Mouse (Mus musculus): ENCODE measurements around the gene Tle2. TPM values are rescaled to one million over a fixed set of nuclear protein-coding genes. Genes with fewer than 3 reads are reported as not detected.

Tle2 gene
- polyA plus RNA-seq, 1 experiment from 2014 or later, result 54.8 TPM

GRCm38 (mm10) chr10:81604019-81604967, 29.9 kb downstream of the Tle2 start:
- 83% methylated on average over 12 of the region's 12 CpGs for WGBS
- no peak overlapping the region for H3K27ac ChIP-seq (ENCODE audit: low read length)
- H3K4me1 ChIP-seq (ENCODE audit: control insufficient read depth, insufficient read depth, low read length), result peaks cover 25% of the 10 kb centered on the region
- peaks cover 7% of the 10 kb centered on the region; the same call in 1 of the 2 replicates for H3K27me3 ChIP-seq (ENCODE audit: control insufficient read depth, insufficient read depth, low read depth, low read length)
- peak; percentile 3; the same call in 1 of the 2 replicates for ATAC-seq
- H3K9me3 ChIP-seq (replicated peaks; ENCODE audit: control insufficient read depth, low read length, poor library complexity, severe bottlenecking), result no peaks in the 10 kb centered on the region
- no peak overlapping the region for H3K9ac ChIP-seq (ENCODE audit: low read depth, low read length)
- H3K4me3 ChIP-seq (ENCODE audit: low read depth, low read length), result no peak overlapping the region
- peak overlapping the region; percentile 16 for H3K4me2 ChIP-seq (ENCODE audit: low read length)
- H3K36me3 ChIP-seq (ENCODE audit: control insufficient read depth, insufficient read depth, low read length), result no peaks in the 10 kb centered on the region

GRCm38 (mm10) chr10:81604968-81605665, 30.8 kb downstream of the Tle2 start:
- peaks cover 25% of the 10 kb centered on the region for H3K4me1 ChIP-seq (ENCODE audit: control insufficient read depth, insufficient read depth, low read length)
- peaks cover 4% of the 10 kb centered on the region; the same call in 1 of the 2 replicates for H3K27me3 ChIP-seq (ENCODE audit: control insufficient read depth, insufficient read depth, low read depth, low read length)
- H3K9me3 ChIP-seq (replicated peaks; ENCODE audit: control insufficient read depth, low read length, poor library complexity, severe bottlenecking), result no peaks in the 10 kb centered on the region
- peak overlapping the region; percentile 58 for H3K4me3 ChIP-seq (ENCODE audit: low read depth, low read length)
- peak overlapping the region; percentile 81 for H3K27ac ChIP-seq (ENCODE audit: low read length)
- no peaks in the 10 kb centered on the region for H3K36me3 ChIP-seq (ENCODE audit: control insufficient read depth, insufficient read depth, low read length)
- peak; percentile 38 for ATAC-seq
- peak overlapping the region; percentile 53 for H3K4me2 ChIP-seq (ENCODE audit: low read length)
- 20% methylated on average over 29 of the region's 29 CpGs for WGBS
- 0 out of 2 replicates have a peak overlapping the region, but pooled peaks have one; percentile 53 for H3K9ac ChIP-seq (ENCODE audit: low read depth, low read length)

- peak overlapping the region; percentile 58 for H3K4me3 ChIP-seq (ENCODE audit: low read depth, low read length)
- H3K9ac ChIP-seq (ENCODE audit: low read depth, low read length), result peak overlapping the region; percentile 53; the same call in 1 of the 2 replicates
- peaks cover 23% of the 10 kb centered on the region for H3K4me1 ChIP-seq (ENCODE audit: control insufficient read depth, insufficient read depth, low read length)
- no peaks in the 10 kb centered on the region for H3K9me3 ChIP-seq (replicated peaks; ENCODE audit: control insufficient read depth, low read length, poor library complexity, severe bottlenecking)
- H3K4me2 ChIP-seq (ENCODE audit: low read length), result peak overlapping the region; percentile 53
- H3K36me3 ChIP-seq (ENCODE audit: control insufficient read depth, insufficient read depth, low read length), result no peaks in the 10 kb centered on the region
- 2% methylated on average over 14 of the region's 14 CpGs for WGBS
- peak; percentile 33 for ATAC-seq
- peak overlapping the region; percentile 81 for H3K27ac ChIP-seq (ENCODE audit: low read length)
- peaks cover 3% of the 10 kb centered on the region; the same call in 1 of the 2 replicates for H3K27me3 ChIP-seq (ENCODE audit: control insufficient read depth, insufficient read depth, low read depth, low read length)
These were observed 31.3 kb downstream of the Tle2 start for GRCm38 (mm10) chr10:81605666-81605973.

- H3K27me3 ChIP-seq (ENCODE audit: control insufficient read depth, insufficient read depth, low read depth, low read length), result peaks cover 3% of the 10 kb centered on the region; the same call in 1 of the 2 replicates
- H3K4me1 ChIP-seq (ENCODE audit: control insufficient read depth, insufficient read depth, low read length), result peaks cover 19% of the 10 kb centered on the region
- under 1% methylated on average over 39 of the region's 39 CpGs for WGBS
- ATAC-seq, result peak; percentile 89
- no peaks in the 10 kb centered on the region for H3K9me3 ChIP-seq (replicated peaks; ENCODE audit: control insufficient read depth, low read length, poor library complexity, severe bottlenecking)
- H3K4me3 ChIP-seq (ENCODE audit: low read depth, low read length), result peak within 1 kb of the TSS; percentile 58
- peak within 1 kb of the TSS; percentile 92 for H3K4me2 ChIP-seq (ENCODE audit: low read length)
- H3K9ac ChIP-seq (ENCODE audit: low read depth, low read length), result peak within 1 kb of the TSS; percentile 81
- H3K36me3 ChIP-seq (ENCODE audit: control insufficient read depth, insufficient read depth, low read length), result no peaks in the 10 kb centered on the region
- H3K27ac ChIP-seq (ENCODE audit: low read length), result peak within 1 kb of the TSS; percentile 90
These were observed 31.8 kb downstream of the Tle2 start, which contains the start of gene BC025920 for GRCm38 (mm10) chr10:81605974-81606751. BC025920 (plus strand) TSS chr10:81606270.

DNA sequence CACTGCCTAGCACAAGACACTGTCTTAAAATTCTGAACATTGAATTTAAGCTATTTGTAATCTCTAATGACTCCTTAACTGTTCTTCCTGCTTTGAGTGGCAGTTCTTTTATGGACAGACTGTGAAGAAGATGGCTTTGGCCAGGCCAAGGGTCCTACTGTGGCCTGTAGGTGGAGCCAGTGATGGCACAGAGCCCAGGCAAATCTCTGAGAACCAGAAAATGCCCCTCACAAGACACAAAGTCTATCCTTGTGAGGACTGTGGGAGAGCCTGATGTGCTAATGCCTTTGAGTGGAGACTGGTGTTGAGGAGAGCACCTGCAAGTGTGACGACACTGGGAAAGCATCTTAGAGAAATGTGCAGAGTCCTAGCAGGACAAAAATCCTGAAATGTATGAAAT, 33.9 kb downstream of the Tle2 start:
- Histone ChIP-seq H3K36me3 (ENCODE audit: control insufficient read depth, insufficient read depth, low read length) (no peaks in the 10 kb centered on the region), H3K9me3 (replicated peaks; ENCODE audit: control insufficient read depth, low read length, poor library complexity, severe bottlenecking) (no peaks in the 10 kb centered on the region), H3K4me1 (ENCODE audit: control insufficient read depth, insufficient read depth, low read length) (peaks cover 8% of the 10 kb centered on the region), H3K9ac (ENCODE audit: low read depth, low read length) (no peak overlapping the region), H3K4me3 (ENCODE audit: low read depth, low read length) (no peak overlapping the region), H3K27me3 (ENCODE audit: control insufficient read depth, insufficient read depth, low read depth, low read length) (no peaks in the 10 kb centered on the region), H3K27ac (ENCODE audit: low read length) (no peak overlapping the region), H3K4me2 (ENCODE audit: low read length) (no peak overlapping the region)
- WGBS, result 88% methylated on average over 1 of the region's 1 CpGs
- no peak for ATAC-seq

DNA sequence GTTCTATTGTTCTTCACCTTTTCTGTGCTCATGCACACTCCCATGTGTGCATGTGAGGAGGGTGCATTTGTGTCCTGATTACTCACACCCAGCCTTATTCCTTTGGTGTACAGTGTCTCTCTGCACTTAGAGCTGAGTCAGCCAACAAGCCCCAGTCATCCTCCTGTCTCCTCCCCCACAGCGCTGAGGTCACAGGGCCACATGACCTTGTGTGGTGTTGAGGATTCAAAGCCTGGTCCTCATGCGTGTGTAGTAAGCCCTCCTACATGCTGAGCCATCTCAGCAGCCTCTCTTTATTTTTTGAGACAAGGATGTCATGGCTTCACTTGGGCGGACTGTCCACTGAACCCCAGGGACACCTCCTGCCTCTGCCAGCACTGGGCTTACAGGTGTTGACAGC, 38.4 kb downstream of the Tle2 start:
- no peak for ATAC-seq
- H3K27ac ChIP-seq (ENCODE audit: low read length), result no peak overlapping the region
- no peaks in the 10 kb centered on the region for H3K36me3 ChIP-seq (ENCODE audit: control insufficient read depth, insufficient read depth, low read length)
- no peak overlapping the region for H3K4me2 ChIP-seq (ENCODE audit: low read length)
- 70% methylated on average over 3 of the region's 3 CpGs for WGBS
- H3K9me3 ChIP-seq (replicated peaks; ENCODE audit: control insufficient read depth, low read length, poor library complexity, severe bottlenecking), result no peaks in the 10 kb centered on the region
- no peaks in the 10 kb centered on the region for H3K27me3 ChIP-seq (ENCODE audit: control insufficient read depth, insufficient read depth, low read depth, low read length)
- H3K9ac ChIP-seq (ENCODE audit: low read depth, low read length), result no peak overlapping the region
- H3K4me3 ChIP-seq (ENCODE audit: low read depth, low read length), result no peak overlapping the region
- H3K4me1 ChIP-seq (ENCODE audit: control insufficient read depth, insufficient read depth, low read length), result no peaks in the 10 kb centered on the region

DNA sequence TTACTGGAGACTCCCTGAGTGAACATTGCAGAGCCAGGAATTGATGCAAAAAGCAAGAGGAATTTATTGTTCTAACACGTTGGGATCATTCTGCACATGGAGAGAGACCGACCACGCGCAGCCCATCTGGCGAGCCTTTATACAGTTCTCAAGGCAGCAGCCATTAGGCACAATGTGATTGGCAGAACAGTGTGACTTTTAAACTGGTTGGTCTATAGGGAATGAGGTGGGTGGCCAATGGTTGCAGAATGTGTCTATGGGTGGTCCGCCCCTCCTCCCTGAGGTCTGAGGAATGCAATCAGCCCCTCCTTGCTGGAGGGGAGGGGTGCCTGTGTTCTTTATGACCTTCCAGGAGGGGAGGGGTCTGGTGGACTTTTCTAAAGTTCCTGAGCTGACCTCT, 41.1 kb downstream of the Tle2 start:
- ATAC-seq, result no peak
- Histone ChIP-seq H3K9ac (ENCODE audit: low read depth, low read length) (no peak overlapping the region), H3K4me1 (ENCODE audit: control insufficient read depth, insufficient read depth, low read length) (no peaks in the 10 kb centered on the region), H3K4me3 (ENCODE audit: low read depth, low read length) (no peak overlapping the region), H3K9me3 (replicated peaks; ENCODE audit: control insufficient read depth, low read length, poor library complexity, severe bottlenecking) (no peaks in the 10 kb centered on the region), H3K36me3 (ENCODE audit: control insufficient read depth, insufficient read depth, low read length) (no peaks in the 10 kb centered on the region), H3K4me2 (ENCODE audit: low read length) (no peak overlapping the region), H3K27ac (ENCODE audit: low read length) (no peak overlapping the region), H3K27me3 (ENCODE audit: control insufficient read depth, insufficient read depth, low read depth, low read length) (no peaks in the 10 kb centered on the region)
- WGBS, result 75% methylated on average over 6 of the region's 6 CpGs

GRCm38 (mm10) chr10:81619976-81620375, 45.6 kb downstream of the Tle2 start:
- peaks cover 24% of the 10 kb centered on the region for H3K36me3 ChIP-seq (ENCODE audit: control insufficient read depth, insufficient read depth, low read length)
- 92% methylated on average over 5 of the region's 5 CpGs for WGBS
- H3K27me3 ChIP-seq (ENCODE audit: control insufficient read depth, insufficient read depth, low read depth, low read length), result no peaks in the 10 kb centered on the region
- H3K4me1 ChIP-seq (ENCODE audit: control insufficient read depth, insufficient read depth, low read length), result no peaks in the 10 kb centered on the region
- H3K4me3 ChIP-seq (ENCODE audit: low read depth, low read length), result no peak overlapping the region
- no peak overlapping the region for H3K9ac ChIP-seq (ENCODE audit: low read depth, low read length)
- H3K9me3 ChIP-seq (replicated peaks; ENCODE audit: control insufficient read depth, low read length, poor library complexity, severe bottlenecking), result no peaks in the 10 kb centered on the region
- ATAC-seq, result no peak
- no peak overlapping the region for H3K27ac ChIP-seq (ENCODE audit: low read length)
- no peak overlapping the region for H3K4me2 ChIP-seq (ENCODE audit: low read length)

Measured in midbrain, embryonic 16.5 days (tissue).